Mouse (Mus musculus): ENCODE measurements around the gene Espn.

The Espn gene

GRCm38 (mm10) chr4:152125161-152126025 lies 26.8 kb downstream of the Espn start:
- no peak for DNase-seq (ENCODE audit: low spot score)

- DNase-seq (ENCODE audit: low spot score), result no peak
These were observed 27.7 kb downstream of the Espn start for GRCm38 (mm10) chr4:152124361-152124961.

GRCm38 (mm10) chr4:152121183-152121505 lies 31.0 kb downstream of the Espn start:
- no peak for DNase-seq (ENCODE audit: low spot score)

- no peak for DNase-seq (ENCODE audit: low spot score)
These were observed 31.6 kb downstream of the Espn start for GRCm38 (mm10) chr4:152120311-152121182.

- DNase-seq (ENCODE audit: low spot score), result no peak
These were observed 32.5 kb downstream of the Espn start for GRCm38 (mm10) chr4:152119396-152120292.

GRCm38 (mm10) chr4:152117538-152117937 lies 34.6 kb downstream of the Espn start:
- no peak for DNase-seq (ENCODE audit: low spot score)

- no peak for DNase-seq (ENCODE audit: low spot score)
These were observed 36.1 kb downstream of the Espn start, which contains the start of gene Tnfrsf25 for GRCm38 (mm10) chr4:152115921-152116612. TSS of gene Tnfrsf25 (plus strand) at chr4:152115934.

- no peak for DNase-seq (ENCODE audit: low spot score)
These were observed 38.1 kb downstream of the Espn start for GRCm38 (mm10) chr4:152114080-152114479.

GRCm38 (mm10) chr4:152112329-152112728 lies 39.8 kb downstream of the Espn start:
- DNase-seq (ENCODE audit: low spot score), result no peak

- no peak for DNase-seq (ENCODE audit: low spot score)
These were observed 41.5 kb downstream of the Espn start for GRCm38 (mm10) chr4:152110689-152111088.

GRCm38 (mm10) chr4:152109509-152109908 lies 42.7 kb downstream of the Espn start:
- DNase-seq (ENCODE audit: low spot score), result no peak

- no peak for DNase-seq (ENCODE audit: low spot score)
These were observed 43.5 kb downstream of the Espn start for GRCm38 (mm10) chr4:152108673-152109072.

- DNase-seq (ENCODE audit: low spot score), result peak; percentile 58
These were observed 44.1 kb downstream of the Espn start for GRCm38 (mm10) chr4:152107971-152108509.

GRCm38 (mm10) chr4:152107493-152107892 lies 44.7 kb downstream of the Espn start:
- no peak for DNase-seq (ENCODE audit: low spot score)

- no peak for DNase-seq (ENCODE audit: low spot score)
These were observed 45.4 kb downstream of the Espn start for GRCm38 (mm10) chr4:152106746-152107145.

- peak; percentile 72 for DNase-seq (ENCODE audit: low spot score)
These were observed 49.1 kb downstream of the Espn start for GRCm38 (mm10) chr4:152103025-152103424.

GRCm38 (mm10) chr4:152101921-152102320 lies 50.2 kb downstream of the Espn start:
- DNase-seq (ENCODE audit: low spot score), result no peak

GRCm38 (mm10) chr4:152101081-152101653 lies 51.0 kb downstream of the Espn start:
- no peak for DNase-seq (ENCODE audit: low spot score)

- peak; percentile 72 for DNase-seq (ENCODE audit: low spot score)
These were observed 51.6 kb downstream of the Espn start for GRCm38 (mm10) chr4:152100541-152100940.
